Mouse (Mus musculus) layer of hippocampus, adult 9-10 months (tissue): Measurements from ENCODE around the gene Hist1h2bk.
A peak's percentile ranks its signal among the peaks of the same experiment; 100 is the strongest.
"Not testable (repeated sequence)": the region's sequence is repeated elsewhere in the genome, so short reads cannot be mapped to it uniquely, and the experiment has no call there.

Experiments used
- DNase-seq: peaks from one replicate; pipeline ENCODE4 v3.0.0; 2022; ENCODE audit warnings: low spot score

Gene Hist1h2bk

GRCm38 (mm10) chr13:22041142-22041536 is 5.5 kb downstream of the Hist1h2bk start, which contains the start of gene Hist1h4i:
Hist1h4i (minus strand) TSS chr13:22041362.
- peak; percentile 97 for DNase-seq

- DNase-seq: no peak
Measured at GRCm38 (mm10) chr13:22041651-22042567, 6.2 kb downstream of the Hist1h2bk start.

GRCm38 (mm10) chr13:22042568-22043502 is 7.2 kb downstream of the Hist1h2bk start, which contains the start of the genes Hist1h2ag and Hist1h2bj:
Hist1h2ag (minus strand) TSS chr13:22042944.
Hist1h2bj (plus strand) TSS chr13:22043214.
- peak; percentile 98 for DNase-seq

GRCm38 (mm10) chr13:22043503-22044431 is 8.1 kb downstream of the Hist1h2bk start:
- no peak for DNase-seq

GRCm38 (mm10) chr13:22044432-22045155 is 8.9 kb downstream of the Hist1h2bk start:
- DNase-seq: no peak

- no peak for DNase-seq
Measured at GRCm38 (mm10) chr13:22045311-22045710, 9.6 kb downstream of the Hist1h2bk start.

GRCm38 (mm10) chr13:22049041-22049440 is 13.4 kb downstream of the Hist1h2bk start:
- no peak for DNase-seq

- no peak for DNase-seq
Measured at GRCm38 (mm10) chr13:22049737-22050440, 14.2 kb downstream of the Hist1h2bk start.

GRCm38 (mm10) chr13:22050591-22051522 is 15.2 kb downstream of the Hist1h2bk start:
- DNase-seq: peak; percentile 85

- no peak for DNase-seq
Measured at GRCm38 (mm10) chr13:22051523-22051859, 15.8 kb downstream of the Hist1h2bk start.

- DNase-seq: no peak
Measured at GRCm38 (mm10) chr13:22053754-22054153, 18.1 kb downstream of the Hist1h2bk start.

- DNase-seq: no peak
Measured at GRCm38 (mm10) chr13:22061422-22061821, 25.8 kb downstream of the Hist1h2bk start.

- no peak for DNase-seq
Measured at GRCm38 (mm10) chr13:22063468-22063867, 27.8 kb downstream of the Hist1h2bk start.

GRCm38 (mm10) chr13:22084140-22084539 is 48.5 kb downstream of the Hist1h2bk start, which contains the start of gene Vmn1r188:
Vmn1r188 (plus strand) TSS chr13:22084440.
- not testable (repeated sequence) for DNase-seq
